Comparison of ENCODE assay signal across 16 mouse cellular contexts in genomic region chr1:188113240-188113639, GRCm38 (mm10).
"Had no signal": no experiment of that assay in that cellular context is flagged by ENCODE, and none has a peak within 500 bp of the region (broad histone marks: within the 10 kb centered on the region; RNA-seq: fewer than 3 reads in every experiment).

No protein-coding gene starts in this region.

- H3K27me3 ChIP-seq: neural tube, embryonic 13.5 days; neural tube, embryonic 15.5 days; stomach, embryonic 15.5 days had no signal

- H3K27ac ChIP-seq: neural tube, embryonic 13.5 days; neural tube, embryonic 15.5 days; stomach, embryonic 15.5 days; stomach, postnatal 0 days had no signal

- H3K36me3 ChIP-seq: neural tube, embryonic 13.5 days; neural tube, embryonic 15.5 days; stomach, embryonic 15.5 days had no signal

- H3K9ac ChIP-seq: neural tube, embryonic 13.5 days; neural tube, embryonic 15.5 days; stomach, embryonic 15.5 days had no signal

- H3K9me3 ChIP-seq: neural tube, embryonic 13.5 days; neural tube, embryonic 15.5 days; stomach, embryonic 15.5 days had no signal

- H3K4me3 ChIP-seq: neural tube, embryonic 13.5 days; neural tube, embryonic 15.5 days; stomach, embryonic 15.5 days had no signal

- H3K4me1 ChIP-seq: neural tube, embryonic 15.5 days; stomach, embryonic 15.5 days had no signal

- DNase-seq: retina, postnatal 1 day; right cerebral cortex, adult 18-20 months; right cerebral cortex, postnatal 14 days; right cerebral cortex, postnatal 25 days; right cerebral cortex, postnatal 4 days; spleen, adult 18-20 months; thymus, adult 18-20 months; thymus, adult 2 months; thymus, postnatal 14 days; thymus, postnatal 25 days; thymus, postnatal 36 days; thymus, postnatal 4 days had no signal
